Mouse (Mus musculus) heart, embryonic 15.5 days (tissue): Measurements from ENCODE around the gene Prdm16. TPM values are rescaled to one million over a fixed set of nuclear protein-coding genes. Genes with fewer than 3 reads are reported as not detected.
A peak's percentile ranks its signal among the peaks of the same experiment; 100 is the strongest.

Experiments used
- ATAC-seq: fragments of 200-750 bp; cut with Nextera tagmentation; replicated peaks from 2 replicates; pipeline ENCODE4 v1.8.0; 2017; ENCODE audit warnings: low read depth, moderate TSS enrichment; ENCODE audit not compliant: insufficient number of reproducible peaks, insufficient read depth, low FRiP score
- H3K27ac ChIP-seq: fragments of 300-500 bp; sonication (generic); 2 replicates; pipeline ENCODE4 v1.5.1; 2015; ENCODE audit warnings: mild to moderate bottlenecking, inconsistent platforms
- H3K27me3 ChIP-seq: fragments of 300-500 bp; sonication (generic); 2 replicates; pipeline ENCODE4 v1.6.1; 2015; ENCODE audit warnings: inconsistent platforms
- H3K36me3 ChIP-seq: fragments of 300-500 bp; sonication (generic); 2 replicates; pipeline ENCODE4 v1.6.1; 2015; ENCODE audit warnings: mild to moderate bottlenecking, inconsistent platforms
- H3K4me1 ChIP-seq: fragments of 300-500 bp; sonication (generic); replicated peaks from 2 replicates; pipeline ENCODE4 v1.6.1; 2015; ENCODE audit warnings: inconsistent platforms
- H3K4me2 ChIP-seq: fragments of 300-500 bp; sonication (generic); 2 replicates; pipeline ENCODE4 v1.6.1; 2015; ENCODE audit warnings: inconsistent platforms, mild to moderate bottlenecking, moderate library complexity
- H3K4me3 ChIP-seq: fragments of 300-500 bp; sonication (generic); 2 replicates; pipeline ENCODE4 v1.5.1; 2015; ENCODE audit warnings: mild to moderate bottlenecking, inconsistent platforms
- H3K9ac ChIP-seq: fragments of 300-500 bp; sonication (generic); 2 replicates; pipeline ENCODE4 v1.6.1; 2015; ENCODE audit warnings: mild to moderate bottlenecking, inconsistent platforms
- H3K9me3 ChIP-seq: fragments of 300-500 bp; sonication (generic); replicated peaks from 2 replicates; pipeline ENCODE4 v1.6.1; 2016; ENCODE audit warnings: inconsistent platforms
- WGBS: fragments of 180-500 bp; shearing (Covaris S2); methylation state at CpG from one replicate; pipeline ENCODE4 v1.1.7; 2015; ENCODE audit warnings: mixed read lengths; 5-methylcytosine and 5-hydroxymethylcytosine counted together
- polyA plus RNA-seq: library from polyadenylated mRNA; unstranded; fragments of >200 nt; fragmentation: Nextera tagmentation; extraction: Ambion mirVana; gene quantifications from 2 replicates; pipeline ENCODE4 v1.2.1, GENCODE M21; 2015

Gene Prdm16
- polyA plus RNA-seq, 1 experiment from 2014 or later = 20.9 TPM

- no peaks in the 10 kb centered on the region for H3K36me3 ChIP-seq
- H3K9me3 ChIP-seq = no peaks in the 10 kb centered on the region
- H3K4me2 ChIP-seq = no peak overlapping the region
- ATAC-seq = no peak
- no peaks in the 10 kb centered on the region for H3K27me3 ChIP-seq
- peaks cover 65% of the 10 kb centered on the region for H3K4me1 ChIP-seq
- H3K9ac ChIP-seq = no peak overlapping the region
- 65% methylated on average over 21 of the region's 21 CpGs for WGBS
- no peak overlapping the region for H3K27ac ChIP-seq
- no peak overlapping the region for H3K4me3 ChIP-seq
These were observed 89.4 kb downstream of the Prdm16 start for GRCm38 (mm10) chr4:154547176-154547855.

GRCm38 (mm10) chr4:154545296-154545695 lies 91.4 kb downstream of the Prdm16 start:
- no peak for ATAC-seq
- Histone ChIP-seq H3K36me3 (no peaks in the 10 kb centered on the region), H3K27me3 (no peaks in the 10 kb centered on the region), H3K4me2 (no peak overlapping the region), H3K4me1 (peaks cover 76% of the 10 kb centered on the region), H3K9ac (no peak overlapping the region), H3K4me3 (no peak overlapping the region), H3K9me3 (no peaks in the 10 kb centered on the region), H3K27ac (no peak overlapping the region; the same call in 1 of the 2 replicates)
- WGBS = 53% methylated on average over 9 of the region's 9 CpGs

GRCm38 (mm10) chr4:154543921-154544320 lies 92.8 kb downstream of the Prdm16 start:
- Histone ChIP-seq H3K9me3 (no peaks in the 10 kb centered on the region), H3K36me3 (no peaks in the 10 kb centered on the region), H3K4me1 (peaks cover 80% of the 10 kb centered on the region), H3K27me3 (no peaks in the 10 kb centered on the region), H3K27ac (peak overlapping the region; percentile 93), H3K4me2 (no peak overlapping the region), H3K9ac (no peak overlapping the region), H3K4me3 (no peak overlapping the region)
- 43% methylated on average over 21 of the region's 21 CpGs for WGBS
- ATAC-seq = no peak

GRCm38 (mm10) chr4:154543128-154543527 lies 93.5 kb downstream of the Prdm16 start:
- H3K4me3 ChIP-seq = 0 out of 2 replicates have a peak overlapping the region, but pooled peaks have one; percentile 16
- H3K27ac ChIP-seq = peak overlapping the region; percentile 93
- no peaks in the 10 kb centered on the region for H3K9me3 ChIP-seq
- H3K4me2 ChIP-seq = peak overlapping the region; percentile 60
- H3K27me3 ChIP-seq = no peaks in the 10 kb centered on the region
- WGBS = 42% methylated on average over 4 of the region's 4 CpGs
- 0 out of 2 replicates have a peak overlapping the region, but pooled peaks have one; percentile 19 for H3K9ac ChIP-seq
- 0 out of 2 replicates have a peak, but pooled peaks have one; percentile 33 for ATAC-seq
- no peaks in the 10 kb centered on the region for H3K36me3 ChIP-seq
- H3K4me1 ChIP-seq = peaks cover 80% of the 10 kb centered on the region

- peaks cover 77% of the 10 kb centered on the region for H3K4me1 ChIP-seq
- 0 out of 2 replicates have a peak overlapping the region, but pooled peaks have one; percentile 16 for H3K4me3 ChIP-seq
- no peaks in the 10 kb centered on the region for H3K27me3 ChIP-seq
- no peaks in the 10 kb centered on the region for H3K9me3 ChIP-seq
- H3K27ac ChIP-seq = peak overlapping the region; percentile 93
- 0 out of 2 replicates have a peak overlapping the region, but pooled peaks have one; percentile 19 for H3K9ac ChIP-seq
- ATAC-seq = peak; percentile 61
- WGBS = 19% methylated on average over 5 of the region's 5 CpGs
- H3K4me2 ChIP-seq = peak overlapping the region; percentile 60
- H3K36me3 ChIP-seq = no peaks in the 10 kb centered on the region
These were observed 94.1 kb downstream of the Prdm16 start for GRCm38 (mm10) chr4:154542568-154542967.

- Histone ChIP-seq H3K27me3 (no peaks in the 10 kb centered on the region), H3K4me3 (no peak overlapping the region), H3K36me3 (no peaks in the 10 kb centered on the region), H3K9me3 (no peaks in the 10 kb centered on the region), H3K4me1 (peaks cover 71% of the 10 kb centered on the region), H3K27ac (peak overlapping the region; percentile 93), H3K9ac (0 out of 2 replicates have a peak overlapping the region, but pooled peaks have one; percentile 12), H3K4me2 (no peak overlapping the region)
- 43% methylated on average over 9 of the region's 9 CpGs for WGBS
- no peak for ATAC-seq
These were observed 94.9 kb downstream of the Prdm16 start for GRCm38 (mm10) chr4:154541632-154542276.

- Histone ChIP-seq H3K4me1 (peaks cover 73% of the 10 kb centered on the region), H3K27ac (no peak overlapping the region), H3K4me2 (no peak overlapping the region), H3K27me3 (no peaks in the 10 kb centered on the region), H3K9me3 (no peaks in the 10 kb centered on the region), H3K9ac (no peak overlapping the region), H3K36me3 (no peaks in the 10 kb centered on the region), H3K4me3 (no peak overlapping the region)
- WGBS = 47% methylated on average over 10 of the region's 10 CpGs
- no peak for ATAC-seq
These were observed 96.0 kb downstream of the Prdm16 start for GRCm38 (mm10) chr4:154540671-154541070.

GRCm38 (mm10) chr4:154539703-154540102 lies 97.0 kb downstream of the Prdm16 start:
- H3K4me1 ChIP-seq = peaks cover 64% of the 10 kb centered on the region
- H3K9ac ChIP-seq = no peak overlapping the region
- H3K9me3 ChIP-seq = no peaks in the 10 kb centered on the region
- no peak overlapping the region for H3K27ac ChIP-seq
- H3K27me3 ChIP-seq = no peaks in the 10 kb centered on the region
- H3K4me3 ChIP-seq = no peak overlapping the region
- H3K36me3 ChIP-seq = no peaks in the 10 kb centered on the region
- no peak for ATAC-seq
- WGBS = 66% methylated on average over 12 of the region's 12 CpGs
- H3K4me2 ChIP-seq = no peak overlapping the region

GRCm38 (mm10) chr4:154538727-154539126 lies 97.9 kb downstream of the Prdm16 start:
- no peak for ATAC-seq
- Histone ChIP-seq H3K4me2 (no peak overlapping the region), H3K36me3 (no peaks in the 10 kb centered on the region), H3K27ac (no peak overlapping the region), H3K4me1 (peaks cover 55% of the 10 kb centered on the region), H3K9me3 (no peaks in the 10 kb centered on the region), H3K4me3 (no peak overlapping the region), H3K9ac (no peak overlapping the region), H3K27me3 (no peaks in the 10 kb centered on the region)
- WGBS = 81% methylated on average over 4 of the region's 4 CpGs

GRCm38 (mm10) chr4:154536110-154536509 lies 100.6 kb downstream of the Prdm16 start:
- Histone ChIP-seq H3K36me3 (no peaks in the 10 kb centered on the region), H3K27ac (no peak overlapping the region), H3K9ac (no peak overlapping the region), H3K27me3 (no peaks in the 10 kb centered on the region), H3K4me2 (no peak overlapping the region), H3K4me3 (no peak overlapping the region), H3K9me3 (no peaks in the 10 kb centered on the region), H3K4me1 (peaks cover 36% of the 10 kb centered on the region)
- no peak for ATAC-seq
- 61% methylated on average over 5 of the region's 5 CpGs for WGBS

- peaks cover 49% of the 10 kb centered on the region for H3K4me1 ChIP-seq
- H3K27me3 ChIP-seq = no peaks in the 10 kb centered on the region
- no peaks in the 10 kb centered on the region for H3K36me3 ChIP-seq
- no peak overlapping the region for H3K9ac ChIP-seq
- H3K4me3 ChIP-seq = no peak overlapping the region
- no peaks in the 10 kb centered on the region for H3K9me3 ChIP-seq
- H3K4me2 ChIP-seq = no peak overlapping the region
- ATAC-seq = no peak
- H3K27ac ChIP-seq = no peak overlapping the region
- WGBS = 51% methylated on average over 4 of the region's 4 CpGs
These were observed 105.3 kb downstream of the Prdm16 start for GRCm38 (mm10) chr4:154531368-154531767.
